Mouse (Mus musculus) myocyte (in vitro differentiated cells): ENCODE measurements around the gene Phgr1. TPM values are rescaled to one million over a fixed set of nuclear protein-coding genes. Genes with fewer than 3 reads are reported as not detected.

Experiments
- H3K27me3 ChIP-seq: one replicate; pipeline ENCODE4 v1.6.1; 2011; ENCODE audit not compliant: control insufficient read depth, insufficient read depth, insufficient read length
- H3K36me3 ChIP-seq: one replicate; pipeline ENCODE4 v1.6.1; 2011; ENCODE audit not compliant: control insufficient read depth, insufficient read depth
- H3K4me2 ChIP-seq: one replicate; pipeline ENCODE4 v1.6.1; 2011; ENCODE audit warnings: low read depth, control low read depth
- H3K4me3 ChIP-seq: one replicate; pipeline ENCODE4 v1.5.1; 2011; ENCODE audit warnings: mild to moderate bottlenecking, control low read depth, moderate library complexity
- H3K79me2 ChIP-seq: one replicate; pipeline ENCODE4 v1.6.1; 2011; ENCODE audit not compliant: control insufficient read depth, insufficient read depth
- H3ac ChIP-seq: one replicate; pipeline ENCODE4 v1.6.1; 2011; ENCODE audit not compliant: control insufficient read depth, insufficient read length
- CEBPB ChIP-seq: IDR thresholded peaks from 2 replicates; pipeline ENCODE4 v1.6.1; 2011; ENCODE audit warnings: mild to moderate bottlenecking, moderate library complexity; ENCODE audit not compliant: poor library complexity, insufficient read depth, severe bottlenecking
- E2F4 ChIP-seq: IDR thresholded peaks from one replicate; pipeline ENCODE4 v1.6.1; 2011; ENCODE audit warnings: mild to moderate bottlenecking, control low read depth, moderate library complexity; ENCODE audit not compliant: insufficient read depth
- MAX ChIP-seq: IDR thresholded peaks from one replicate; pipeline ENCODE4 v1.6.1; 2011; ENCODE audit warnings: low read depth, mild to moderate bottlenecking, control low read depth
- MYOD1 ChIP-seq, 3 experiments: IDR thresholded peaks; one replicate each; pipeline ENCODE4 v1.6.1; 2011; ENCODE audit warnings: control low read depth in 2 of 3, low read depth in 2 of 3, mild to moderate bottlenecking in 2 of 3, moderate library complexity in 1 of 3; ENCODE audit not compliant: insufficient read length in 2 of 3, control insufficient read depth in 1 of 3
- MYOG ChIP-seq, 3 experiments: IDR thresholded peaks; one replicate each; pipeline ENCODE4 v1.6.1; 2011; ENCODE audit warnings: control low read depth in 2 of 3, low read depth in 2 of 3, mild to moderate bottlenecking in 2 of 3; ENCODE audit not compliant: insufficient read length in 2 of 3, control insufficient read depth in 1 of 3, insufficient read depth in 1 of 3
- POLR2A ChIP-seq: IDR thresholded peaks from one replicate; pipeline ENCODE4 v1.6.1; 2011; ENCODE audit warnings: low read depth, mild to moderate bottlenecking, control low read depth, moderate library complexity; ENCODE audit not compliant: insufficient read length
- POLR2AphosphoS2 ChIP-seq: IDR thresholded peaks from one replicate; pipeline ENCODE4 v1.6.1; 2011; ENCODE audit warnings: low read depth, control low read depth; ENCODE audit not compliant: insufficient read length
- REST ChIP-seq: IDR thresholded peaks from one replicate; pipeline ENCODE4 v1.6.1; 2011; ENCODE audit warnings: mild to moderate bottlenecking, control low read depth, moderate library complexity; ENCODE audit not compliant: insufficient read depth, insufficient read length
- SRF ChIP-seq: IDR thresholded peaks from one replicate; pipeline ENCODE4 v1.6.1; 2011; ENCODE audit warnings: low read depth; ENCODE audit not compliant: control insufficient read depth, insufficient read length
- TCF12 ChIP-seq: IDR thresholded peaks from one replicate; pipeline ENCODE4 v1.6.1; 2011; ENCODE audit warnings: mild to moderate bottlenecking, control low read depth; ENCODE audit not compliant: poor library complexity, insufficient read depth, severe bottlenecking
- TCF3 ChIP-seq: IDR thresholded peaks from one replicate; pipeline ENCODE4 v1.6.1; 2011; ENCODE audit warnings: low read depth, control low read depth; ENCODE audit not compliant: insufficient read length
- USF1 ChIP-seq: IDR thresholded peaks from one replicate; pipeline ENCODE4 v1.6.1; 2011; ENCODE audit warnings: low read depth, mild to moderate bottlenecking, control low read depth, moderate library complexity
- polyA plus RNA-seq: library from polyadenylated mRNA; unstranded; fragments of >200 nt; fragmentation: generic; extraction: Trizol; gene quantifications from one replicate; pipeline ENCODE4 v1.2.1, GENCODE M21; 2012; ENCODE audit warnings: missing spikeins

Gene Phgr1
- polyA plus RNA-seq, 1 experiment: not detected

GRCm38 (mm10) chr2:118728337-118728736 is 44.2 kb upstream of the Phgr1 start, which contains the start of gene Plcb2:
Plcb2 (minus strand) TSS chr2:118728438.
- Histone ChIP-seq H3K4me3 (no peak within 1 kb of the TSS), H3K27me3 (peaks cover 54% of the 10 kb centered on the region), H3K79me2 (no peaks in the 10 kb centered on the region), H3K4me2 (no peak within 1 kb of the TSS), H3K36me3 (no peaks in the 10 kb centered on the region), H3ac (no peak within 1 kb of the TSS)
- TF ChIP-seq POLR2A (no peak), MYOG (IDR thresholded peaks at IDR 0.05; ENCODE audit: control insufficient read depth in 1 of 3, insufficient read depth in 1 of 3, insufficient read length in 2 of 3, low read depth in 2 of 3) (no peak), CEBPB (no peak), TCF3 (no peak), REST (no peak), TCF12 (no peak), MYOD1 (IDR thresholded peaks at IDR 0.05; ENCODE audit: control insufficient read depth in 1 of 3, insufficient read length in 2 of 3, low read depth in 2 of 3) (no peak), SRF (no peak), POLR2AphosphoS2 (no peak), E2F4 (no peak), MAX (no peak), USF1 (no peak)

- Histone ChIP-seq H3K4me3 (no peak overlapping the region), H3K27me3 (peaks cover 45% of the 10 kb centered on the region)
- TF ChIP-seq POLR2AphosphoS2: no peak
- no peak for TF ChIP-seq REST
- no peak for TF ChIP-seq MYOG (IDR thresholded peaks at IDR 0.05; ENCODE audit: control insufficient read depth in 1 of 3, insufficient read depth in 1 of 3, insufficient read length in 2 of 3, low read depth in 2 of 3)
- no peak for TF ChIP-seq POLR2A
Measured at GRCm38 (mm10) chr2:118729194-118729593, 43.4 kb upstream of the Phgr1 start.

DNA sequence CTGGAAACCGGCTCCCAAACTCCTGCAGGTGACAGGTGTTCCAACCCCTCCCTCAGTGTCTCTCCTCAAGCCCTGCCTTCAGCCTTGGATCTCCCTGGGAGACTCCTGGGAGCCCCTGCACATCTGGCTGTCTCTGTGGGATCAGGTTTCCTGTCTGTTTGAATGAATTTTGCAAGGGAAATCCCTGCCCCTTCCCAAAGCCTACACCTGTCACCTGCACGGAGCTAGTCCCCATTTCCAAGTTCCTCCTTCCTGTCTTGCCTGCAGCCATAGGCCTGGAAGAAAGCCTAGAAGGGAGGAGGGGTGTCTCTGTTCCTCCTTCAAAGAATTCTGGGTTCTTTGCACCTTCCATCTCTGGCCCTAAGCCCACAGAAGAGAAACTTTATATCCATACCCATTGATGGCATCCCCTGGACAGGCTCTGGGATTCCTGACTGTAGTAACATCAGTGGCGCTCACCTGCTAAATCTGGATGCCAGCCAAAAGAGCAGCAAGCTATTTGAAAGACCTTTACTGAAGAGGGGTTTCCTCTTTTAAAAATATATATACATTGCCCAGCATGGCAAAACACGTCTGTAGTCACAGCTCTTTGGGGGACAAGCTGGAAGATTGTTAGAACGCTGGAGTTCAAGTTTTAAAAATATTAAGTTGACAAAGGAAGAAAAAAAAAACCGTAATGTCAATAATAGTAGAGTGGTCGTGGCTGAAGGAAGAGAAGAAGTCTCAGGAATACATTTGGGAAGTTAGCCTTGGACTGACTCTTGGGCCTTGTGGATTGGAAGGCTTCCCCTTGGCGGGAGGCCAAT is 42.5 kb upstream of the Phgr1 start:
- no peaks in the 10 kb centered on the region for H3K79me2 ChIP-seq
- TF ChIP-seq CEBPB (no peak), POLR2AphosphoS2 (no peak), TCF3 (no peak), TCF12 (no peak), REST (no peak), SRF (no peak), MAX (no peak), POLR2A (no peak)
- no peak overlapping the region for H3K4me3 ChIP-seq
- H3K4me2 ChIP-seq: no peak overlapping the region
- H3K36me3 ChIP-seq: no peaks in the 10 kb centered on the region
- H3ac ChIP-seq: no peak overlapping the region
- peaks cover 37% of the 10 kb centered on the region for H3K27me3 ChIP-seq

More at GRCm38 (mm10) chr2:118729194-118729593, 43.4 kb upstream of the Phgr1 start:
- no peaks in the 10 kb centered on the region for H3K79me2 ChIP-seq
- H3ac ChIP-seq: no peak overlapping the region
- H3K36me3 ChIP-seq: no peaks in the 10 kb centered on the region
- no peak overlapping the region for H3K4me2 ChIP-seq

DNA sequence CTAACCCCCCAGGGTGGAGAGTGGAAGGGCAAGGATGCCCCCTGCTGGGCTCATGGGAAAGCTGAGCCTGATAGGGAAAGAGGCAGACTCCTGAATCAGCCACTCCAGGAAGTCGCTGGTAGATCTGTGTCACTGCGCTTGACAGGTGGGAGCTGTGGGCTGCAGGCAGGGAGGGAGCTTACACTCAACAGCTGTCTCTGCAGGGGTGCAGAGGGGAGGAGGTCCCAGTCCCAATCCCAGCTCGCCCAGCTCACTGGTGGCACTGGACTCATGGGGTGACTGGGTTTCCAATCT is 42.0 kb upstream of the Phgr1 start:
- Histone ChIP-seq H3ac (no peak overlapping the region), H3K4me3 (no peak overlapping the region), H3K79me2 (no peaks in the 10 kb centered on the region), H3K36me3 (no peaks in the 10 kb centered on the region), H3K27me3 (peaks cover 32% of the 10 kb centered on the region), H3K4me2 (no peak overlapping the region)
- TF ChIP-seq MYOG (IDR thresholded peaks at IDR 0.05; ENCODE audit: control insufficient read depth in 1 of 3, insufficient read depth in 1 of 3, insufficient read length in 2 of 3, low read depth in 2 of 3): peak in 2 of 3 experiments; percentile 15 to 73
- no peak for TF ChIP-seq E2F4
- no peak for TF ChIP-seq CEBPB
- peak in 2 of 3 experiments; percentile 60 to 66 for TF ChIP-seq MYOD1 (IDR thresholded peaks at IDR 0.05; ENCODE audit: control insufficient read depth in 1 of 3, insufficient read length in 2 of 3, low read depth in 2 of 3)
- TF ChIP-seq POLR2A: no peak
- no peak for TF ChIP-seq REST

DNA sequence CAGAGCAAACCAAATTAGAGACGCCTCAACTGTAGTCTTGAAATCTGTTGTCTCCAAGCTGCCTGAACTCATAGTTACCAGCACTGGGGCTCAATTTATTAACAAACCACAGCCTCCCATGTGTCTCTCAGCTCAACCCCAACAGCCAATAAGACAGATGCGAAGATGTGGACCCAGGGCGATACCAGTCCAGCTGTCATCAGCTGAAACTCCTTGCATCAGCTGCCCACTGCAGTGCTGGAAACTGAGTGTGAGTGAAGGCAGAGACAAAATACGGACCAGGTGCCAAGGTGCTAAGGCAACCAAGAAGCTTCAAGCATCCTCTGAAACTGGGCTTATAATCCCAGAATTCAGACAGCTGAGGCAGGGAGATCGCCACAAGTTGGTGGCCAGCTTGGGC is 40.6 kb upstream of the Phgr1 start:
- H3K4me2 ChIP-seq: no peak overlapping the region
- H3K4me3 ChIP-seq: no peak overlapping the region
- peaks cover 24% of the 10 kb centered on the region for H3K27me3 ChIP-seq
- H3ac ChIP-seq: no peak overlapping the region
- no peak for TF ChIP-seq MAX
- no peak for TF ChIP-seq REST
- TF ChIP-seq MYOD1 (IDR thresholded peaks at IDR 0.05; ENCODE audit: control insufficient read depth in 1 of 3, insufficient read length in 2 of 3, low read depth in 2 of 3): no peak
- TF ChIP-seq USF1: no peak
- no peak for TF ChIP-seq TCF3
- no peak for TF ChIP-seq TCF12
- TF ChIP-seq POLR2A: no peak
- no peak for TF ChIP-seq POLR2AphosphoS2
- no peak for TF ChIP-seq SRF
- TF ChIP-seq CEBPB: no peak
- TF ChIP-seq MYOG (IDR thresholded peaks at IDR 0.05; ENCODE audit: control insufficient read depth in 1 of 3, insufficient read depth in 1 of 3, insufficient read length in 2 of 3, low read depth in 2 of 3): no peak
- no peak for TF ChIP-seq E2F4
- H3K79me2 ChIP-seq: no peaks in the 10 kb centered on the region
- H3K36me3 ChIP-seq: no peaks in the 10 kb centered on the region
